Mouse (Mus musculus): Measurements from ENCODE around the gene Gak. TPM values are rescaled to one million over a fixed set of nuclear protein-coding genes. Genes with fewer than 3 reads are reported as not detected.

Gene Gak
- polyA plus RNA-seq, 1 experiment: 65.6 TPM

DNA sequence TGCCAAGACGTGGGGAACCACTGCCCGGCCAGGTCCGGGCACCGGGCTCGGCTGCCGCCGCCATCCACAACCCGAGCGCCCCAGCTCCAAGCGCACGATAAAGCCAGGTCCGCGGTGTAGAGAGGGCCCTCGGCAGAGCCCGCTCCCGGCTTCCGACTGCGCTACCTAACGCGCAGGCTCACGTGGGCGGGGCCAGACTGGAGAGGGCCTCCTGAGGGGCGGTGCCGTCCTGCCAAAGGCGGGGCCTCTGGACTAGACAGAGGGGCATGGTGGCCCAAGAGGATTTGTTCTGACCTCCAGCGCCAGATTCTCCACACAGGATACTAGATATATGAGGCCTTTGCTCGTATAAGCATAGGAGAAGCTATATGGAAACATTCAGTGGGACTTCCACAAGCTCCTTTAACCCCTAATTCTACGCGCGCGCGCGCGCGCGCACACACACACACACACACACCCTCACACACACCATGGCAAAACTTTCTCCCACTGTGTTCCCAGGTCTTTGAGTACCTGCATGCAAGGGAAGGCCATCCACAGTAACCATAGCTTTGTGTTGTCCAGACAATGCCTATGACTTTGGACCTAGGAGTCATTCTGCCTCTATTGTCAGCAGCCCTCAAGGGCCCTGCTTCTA lies 31.2 kb upstream of the Gak start:
- no peak for TF ChIP-seq GATA1 (IDR thresholded peaks at IDR 0.05; ENCODE audit: low read length)

DNA sequence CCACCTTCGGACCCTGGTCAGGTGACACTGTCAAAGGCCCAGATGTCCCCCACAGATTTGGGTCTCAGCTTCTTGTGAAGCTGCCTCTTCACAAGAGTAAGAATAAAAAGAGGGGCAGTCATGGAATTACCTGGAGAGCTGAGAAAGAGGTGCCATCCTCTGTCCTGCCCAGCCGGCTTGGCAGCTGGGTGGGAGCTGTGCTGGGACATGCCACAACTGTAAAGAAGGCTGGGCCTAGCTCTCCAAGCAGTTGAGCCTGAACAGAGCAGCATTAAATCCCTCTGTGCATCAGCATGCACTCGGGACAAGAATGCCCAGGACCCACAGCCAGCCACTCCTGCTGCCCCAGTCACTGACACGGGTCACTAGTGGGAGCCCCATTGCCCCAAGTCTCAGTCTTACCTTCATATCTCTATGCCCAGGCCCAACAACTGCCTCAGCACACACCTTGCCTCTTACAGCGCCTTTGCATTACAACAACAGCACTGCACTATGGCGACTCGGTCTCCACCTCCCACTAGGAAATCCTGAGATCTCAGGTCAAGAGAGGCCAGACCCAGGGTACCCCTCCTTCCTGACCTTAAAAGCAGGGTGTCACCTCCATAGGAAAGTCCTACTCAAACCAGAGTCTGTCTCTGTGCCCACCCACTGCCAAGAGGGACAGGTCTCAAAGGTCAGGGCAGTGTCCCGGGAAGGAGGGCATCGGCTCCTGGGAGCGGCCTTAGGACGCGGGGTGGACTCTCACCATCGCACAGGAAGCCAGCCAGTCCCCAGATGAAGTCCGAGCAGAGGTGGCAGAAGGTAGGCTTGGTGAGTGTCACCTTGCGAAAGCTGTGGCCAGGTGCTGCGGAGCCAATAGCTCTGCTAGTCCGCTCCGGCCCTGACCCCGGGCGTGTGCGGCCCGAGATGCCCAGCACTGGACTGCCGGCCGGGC lies 30.4 kb upstream of the Gak start, which contains the start of gene Idua:
Gene Idua, plus strand, starts transcription at position 634 of the 934 bp plus-strand sequence.
- no peak for TF ChIP-seq GATA1 (IDR thresholded peaks at IDR 0.05; ENCODE audit: low read length)

DNA sequence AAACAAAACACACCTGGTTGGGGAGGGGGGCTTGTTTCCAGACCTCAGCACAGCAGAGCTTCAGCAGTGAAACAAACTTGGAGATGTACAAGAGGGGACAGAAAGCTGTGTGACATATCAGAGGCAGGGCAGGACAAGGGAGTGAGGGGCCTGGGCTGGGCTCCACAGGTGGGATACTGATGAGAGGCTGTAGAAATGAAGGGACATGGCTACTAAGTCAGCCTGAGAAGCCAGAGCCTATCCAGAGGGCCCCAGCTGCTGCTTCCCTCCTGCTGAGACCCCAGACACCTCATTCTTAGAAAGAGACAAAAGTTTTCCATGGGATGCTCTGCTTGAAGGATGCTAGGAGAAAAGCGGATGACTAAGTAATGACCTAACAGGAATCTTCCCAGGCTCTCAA lies 29.1 kb upstream of the Gak start:
- TF ChIP-seq GATA1 (IDR thresholded peaks at IDR 0.05; ENCODE audit: low read length): no peak

DNA sequence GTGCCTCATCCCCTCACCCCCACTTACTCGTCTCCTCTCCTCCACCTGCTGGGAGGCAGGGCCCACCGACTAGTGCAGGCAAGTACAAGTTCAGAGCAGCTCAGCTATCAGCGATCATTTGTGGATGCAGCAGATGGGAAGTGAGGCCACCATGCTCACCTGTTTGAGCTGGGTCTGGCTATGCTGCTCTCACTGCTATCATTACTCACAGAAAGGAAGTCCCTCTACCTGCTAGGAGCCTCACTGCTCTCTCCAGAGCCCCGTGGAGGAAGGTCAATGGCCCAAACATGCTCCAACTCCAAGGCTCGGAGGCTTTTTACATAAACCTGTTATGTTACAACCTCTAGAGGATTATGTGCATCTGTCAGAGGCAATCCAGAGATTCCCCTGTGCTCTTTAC lies 27.9 kb upstream of the Gak start:
- TF ChIP-seq GATA1 (IDR thresholded peaks at IDR 0.05; ENCODE audit: low read length): no peak

DNA sequence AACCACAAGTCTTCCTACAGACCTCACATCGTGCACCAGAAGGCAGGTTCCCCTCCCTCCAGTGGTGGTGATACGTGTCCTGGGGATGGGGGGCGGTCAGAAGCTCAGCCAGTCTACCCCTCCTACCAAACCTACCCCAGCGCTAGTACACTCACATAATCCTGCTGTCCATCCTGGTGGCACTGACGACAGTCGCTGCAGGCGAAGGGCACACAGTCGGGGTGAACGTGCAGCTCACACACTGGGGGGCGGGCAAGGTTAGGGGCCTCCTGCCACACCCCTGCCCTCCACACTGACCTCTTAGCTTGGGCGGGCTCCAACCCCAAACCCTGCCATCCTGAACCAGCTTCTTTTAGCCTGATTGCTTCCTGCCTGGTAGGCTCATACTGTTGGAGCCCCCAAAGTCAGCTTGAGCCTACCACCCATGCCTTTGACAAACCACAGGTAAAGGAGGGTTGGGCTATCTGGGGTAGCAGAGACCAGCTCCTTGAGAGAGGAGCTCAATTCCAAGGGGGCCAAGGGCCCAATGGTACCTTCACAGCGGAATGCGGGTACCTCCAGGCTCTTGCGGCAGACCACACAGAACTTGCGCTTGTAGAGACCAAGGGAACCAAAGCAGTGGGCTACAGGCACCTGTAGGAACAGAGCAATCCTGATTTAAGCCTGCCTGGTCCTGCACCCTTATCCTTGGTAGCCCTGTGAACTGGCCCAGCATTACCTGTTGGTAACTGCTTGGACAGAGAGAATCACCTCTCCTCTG lies 26.5 kb upstream of the Gak start:
- no peak for TF ChIP-seq GATA1 (IDR thresholded peaks at IDR 0.05; ENCODE audit: low read length)

DNA sequence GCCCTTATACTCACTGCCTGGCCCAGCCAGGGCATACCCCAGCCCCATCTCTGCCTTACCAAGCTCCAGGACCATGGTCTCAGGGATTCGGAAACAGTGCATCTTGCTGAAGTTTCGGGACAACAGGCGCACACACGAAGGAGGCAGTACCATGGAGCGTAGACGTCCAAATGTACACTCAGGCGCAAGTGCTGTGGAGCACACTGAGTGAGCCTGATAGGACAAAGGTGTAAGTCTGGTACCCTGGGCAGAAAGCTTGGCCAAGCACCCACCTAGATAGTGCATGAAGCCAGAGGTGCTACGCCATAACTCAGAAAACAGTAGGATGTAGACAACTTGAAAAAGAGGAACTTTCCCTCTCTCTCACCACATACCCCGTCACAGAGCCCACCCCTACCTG lies 25.8 kb upstream of the Gak start:
- TF ChIP-seq GATA1 (IDR thresholded peaks at IDR 0.05; ENCODE audit: low read length): no peak

DNA sequence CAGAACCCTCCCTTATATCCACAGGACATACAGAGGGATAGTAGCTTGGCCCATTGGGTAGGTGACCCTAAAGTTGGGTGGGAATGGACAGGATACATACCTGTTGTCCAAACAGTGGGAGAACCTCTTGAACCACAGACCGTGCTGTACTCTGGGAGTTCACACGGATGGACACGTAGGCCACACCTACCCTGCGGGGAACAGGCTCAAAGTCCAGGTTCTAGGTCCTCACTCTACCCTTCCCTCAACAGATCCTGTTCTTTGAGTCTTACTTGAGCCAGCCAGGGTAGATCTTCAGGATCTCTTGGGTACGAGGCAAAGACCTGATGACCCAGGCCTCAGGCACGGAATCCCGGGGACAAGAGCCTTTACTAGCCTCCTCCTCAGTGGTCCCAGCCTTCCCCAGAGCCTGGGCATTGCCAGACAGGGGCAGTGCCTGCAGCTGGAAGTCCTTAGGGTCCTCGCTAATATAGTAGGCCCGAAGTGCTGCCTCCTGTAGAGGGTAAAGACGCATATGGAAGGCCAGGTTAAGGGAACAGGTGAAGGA lies 25.0 kb upstream of the Gak start:
- TF ChIP-seq GATA1 (IDR thresholded peaks at IDR 0.05; ENCODE audit: low read length): no peak

GRCm38 (mm10) chr5:108653341-108653740 lies 23.8 kb upstream of the Gak start:
- no peak for TF ChIP-seq GATA1 (IDR thresholded peaks at IDR 0.05; ENCODE audit: low read length)

DNA sequence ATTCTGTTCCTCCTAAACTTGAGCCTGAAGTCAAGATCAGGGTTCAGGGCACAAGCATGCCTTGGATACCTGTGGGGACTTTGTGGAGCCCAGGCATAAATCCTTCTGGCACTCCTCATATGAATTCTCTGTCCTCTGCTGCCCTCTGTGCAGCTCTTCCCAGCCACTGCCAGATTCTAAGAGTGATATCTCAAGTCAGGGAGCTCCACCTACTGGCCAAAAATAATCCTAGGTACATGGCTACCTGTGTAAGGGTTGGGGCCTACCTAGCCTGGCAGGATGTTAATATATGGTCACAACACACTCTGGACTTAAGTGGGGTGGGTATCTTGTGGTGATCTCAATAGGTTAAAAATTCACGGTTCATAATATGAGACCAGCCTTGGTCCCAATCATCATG lies 22.3 kb upstream of the Gak start:
- no peak for TF ChIP-seq GATA1 (IDR thresholded peaks at IDR 0.05; ENCODE audit: low read length)

GRCm38 (mm10) chr5:108651136-108651720 lies 21.7 kb upstream of the Gak start:
- no peak for TF ChIP-seq GATA1 (IDR thresholded peaks at IDR 0.05; ENCODE audit: low read length)

- TF ChIP-seq GATA1 (IDR thresholded peaks at IDR 0.05; ENCODE audit: low read length): no peak
Observed at GRCm38 (mm10) chr5:108650341-108650740, 20.8 kb upstream of the Gak start.

- no peak for TF ChIP-seq GATA1 (IDR thresholded peaks at IDR 0.05; ENCODE audit: low read length)
Observed at GRCm38 (mm10) chr5:108648937-108649576, 19.5 kb upstream of the Gak start.

DNA sequence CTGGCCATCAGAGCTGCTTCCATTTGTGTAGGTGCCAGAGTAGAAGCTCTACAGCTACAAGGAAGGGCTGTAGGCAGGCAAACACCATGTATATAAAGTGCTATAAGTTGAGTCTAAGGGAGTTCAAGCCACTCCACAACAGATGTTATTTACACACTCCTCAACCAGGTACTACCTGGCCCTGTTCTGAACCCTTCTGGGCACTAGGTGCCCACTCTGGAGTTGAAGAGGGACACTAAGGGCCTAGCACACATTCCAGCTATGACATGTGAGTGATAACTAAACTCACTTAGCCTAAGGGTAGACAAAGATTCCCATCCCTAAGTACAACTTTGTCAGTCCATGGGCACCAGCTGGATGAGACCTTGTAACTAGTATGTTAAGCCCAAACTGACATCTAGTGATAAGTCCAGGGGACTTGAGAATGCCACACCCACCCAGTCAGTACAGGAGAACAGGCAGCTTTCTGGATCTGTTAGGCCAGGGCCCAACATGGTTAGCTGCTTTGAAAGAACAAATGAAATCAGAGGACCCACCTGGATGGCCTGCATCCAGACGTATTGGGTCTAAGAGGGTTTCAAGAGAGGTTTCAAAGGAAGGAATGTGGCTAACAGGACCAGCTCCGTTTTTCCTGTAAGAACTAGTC lies 18.4 kb upstream of the Gak start:
- TF ChIP-seq GATA1 (IDR thresholded peaks at IDR 0.05; ENCODE audit: low read length): no peak

GRCm38 (mm10) chr5:108647311-108647710 lies 17.8 kb upstream of the Gak start:
- no peak for TF ChIP-seq GATA1 (IDR thresholded peaks at IDR 0.05; ENCODE audit: low read length)

- TF ChIP-seq GATA1 (IDR thresholded peaks at IDR 0.05; ENCODE audit: low read length): no peak
Observed at GRCm38 (mm10) chr5:108646343-108646660, 16.7 kb upstream of the Gak start.

Measured in G1E-ER4 (cell line).